Mouse (Mus musculus) olfactory bulb, adult 2 months (tissue): ENCODE measurements around the gene Tnip1. TPM values are rescaled to one million over a fixed set of nuclear protein-coding genes. Genes with fewer than 3 reads are reported as not detected.

Experiments
- H3K27ac ChIP-seq: fragments of 200-500 bp; 2 replicates; pipeline ENCODE4 v1.5.1; 2012; ENCODE audit warnings: low read depth, low read length; ENCODE audit not compliant: insufficient read depth
- H3K4me1 ChIP-seq: fragments of 200-500 bp; 2 replicates; pipeline ENCODE4 v1.6.1; 2012; ENCODE audit warnings: low read length; ENCODE audit not compliant: control insufficient read depth, insufficient read depth
- H3K4me3 ChIP-seq: fragments of 200-500 bp; 2 replicates; pipeline ENCODE4 v1.5.1; 2012; ENCODE audit warnings: mild to moderate bottlenecking, low read depth, low read length, moderate library complexity; ENCODE audit not compliant: insufficient read depth
- CTCF ChIP-seq: fragments of 200-500 bp; IDR thresholded peaks from 2 replicates; pipeline ENCODE4 v1.5.1; 2012; ENCODE audit warnings: low read depth, mild to moderate bottlenecking, low read length, moderate library complexity; ENCODE audit not compliant: insufficient read depth
- POLR2A ChIP-seq: fragments of 200-500 bp; IDR thresholded peaks from 2 replicates; pipeline ENCODE4 v1.6.1; 2012; ENCODE audit warnings: mild to moderate bottlenecking, low read depth, low read length, moderate library complexity; ENCODE audit not compliant: insufficient read depth
- WGBS: fragments of 180-500 bp; shearing (Covaris S2); methylation state at CpG from one replicate; pipeline ENCODE4 v1.1.7; 2018; 5-methylcytosine and 5-hydroxymethylcytosine counted together
- polyA plus RNA-seq: library from polyadenylated mRNA; stranded (reverse); fragments of >200 nt; gene quantifications from 2 replicates; pipeline ENCODE4 v1.2.4, GENCODE M21; 2012; ENCODE audit warnings: low replicate concordance; ENCODE audit not compliant: missing spikeins, insufficient read depth, insufficient read length

The Tnip1 gene
- polyA plus RNA-seq, 1 experiment: 110 TPM

DNA sequence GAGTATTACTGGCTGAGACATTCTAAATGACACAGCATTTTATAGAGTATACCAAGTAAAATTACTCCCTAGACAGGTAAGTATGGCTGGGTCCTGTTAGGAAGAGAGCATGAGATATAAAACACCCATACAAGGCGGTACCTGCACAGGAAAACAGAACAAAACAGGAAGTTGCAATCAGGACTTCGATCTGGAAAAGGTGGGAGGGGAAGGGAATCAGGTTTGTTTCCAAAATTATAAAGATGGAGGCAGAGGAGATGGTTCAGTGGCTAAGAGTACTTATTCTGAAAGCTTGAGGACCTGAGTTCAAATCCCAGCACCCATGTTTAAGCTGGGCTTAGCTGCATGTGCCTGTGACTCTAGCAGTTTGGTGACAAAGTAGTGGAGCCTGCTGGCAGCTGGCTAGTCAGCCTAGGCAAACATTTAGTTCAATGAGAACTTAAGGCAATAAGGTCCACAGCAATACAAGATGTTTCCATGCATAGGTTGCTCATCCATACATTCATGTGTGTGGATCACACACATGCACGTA is 94.7 kb downstream of the Tnip1 start:
- TF ChIP-seq POLR2A: no peak
- no peak for TF ChIP-seq CTCF
- Histone ChIP-seq H3K4me1 (no peaks in the 10 kb centered on the region), H3K27ac (no peak overlapping the region), H3K4me3 (no peak overlapping the region)
- 89% methylated on average over 3 of the region's 3 CpGs for WGBS

DNA sequence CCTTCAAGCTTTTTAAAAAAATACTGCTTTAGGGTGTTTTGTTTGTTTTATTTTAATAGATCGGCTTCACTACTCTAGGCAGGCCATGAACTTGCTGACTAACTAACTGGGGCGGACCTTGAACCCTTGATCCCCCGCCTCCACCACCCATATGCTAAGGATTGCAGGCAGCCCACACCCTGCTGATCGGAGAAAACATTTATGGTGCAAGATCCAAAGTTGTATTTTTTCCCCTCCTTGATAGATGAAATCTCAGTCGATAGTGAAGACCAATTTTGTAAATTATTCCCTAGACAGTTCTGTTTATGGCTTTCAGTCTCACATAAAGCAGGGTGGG is 95.7 kb downstream of the Tnip1 start:
- TF ChIP-seq CTCF: no peak
- TF ChIP-seq POLR2A: no peak
- 4% methylated on average over 5 of the region's 5 CpGs for WGBS
- H3K4me1 ChIP-seq: no peaks in the 10 kb centered on the region

DNA sequence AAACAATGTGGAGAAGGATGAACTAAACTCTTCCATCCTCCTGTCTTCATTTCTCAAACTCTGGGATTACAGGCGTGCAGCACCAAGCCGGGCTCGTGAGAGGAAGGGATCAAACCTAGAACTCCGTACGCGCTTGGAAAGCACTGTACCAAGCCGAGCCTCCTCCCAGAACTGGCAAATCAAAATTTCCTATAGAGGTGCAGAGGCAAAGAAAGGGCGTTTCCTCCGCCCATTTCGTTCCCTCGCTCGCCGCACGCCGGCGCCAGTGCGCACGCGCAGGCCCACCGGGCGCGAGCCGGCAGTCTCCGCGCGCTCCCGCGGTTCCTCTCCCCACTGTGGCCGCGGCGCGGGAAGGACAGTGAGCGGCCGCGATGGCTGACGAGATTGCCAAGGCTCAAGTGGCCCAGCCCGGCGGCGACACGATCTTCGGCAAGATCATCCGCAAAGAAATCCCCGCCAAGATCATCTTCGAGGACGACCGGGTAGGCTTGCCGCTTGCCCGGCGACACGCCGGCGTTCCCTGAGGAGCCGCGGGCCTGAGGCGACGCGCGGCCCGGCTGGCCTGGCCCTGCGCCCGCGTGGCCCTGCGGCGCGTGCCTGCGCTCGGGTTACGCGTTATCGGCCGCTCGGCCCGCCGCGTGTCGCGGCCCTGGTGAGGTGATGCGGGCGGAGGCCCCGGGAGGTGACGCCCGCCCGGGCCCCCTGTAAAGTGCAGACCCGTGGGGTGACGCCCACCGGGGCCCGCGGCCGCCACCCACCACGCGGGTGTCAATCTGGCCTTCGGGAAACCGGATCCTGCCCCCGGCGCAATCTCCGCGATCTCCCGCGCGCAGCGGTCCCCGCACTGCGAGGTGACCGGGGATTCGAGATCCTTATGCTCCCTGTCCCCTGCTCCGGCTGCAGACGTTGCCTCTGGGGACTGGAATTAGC is 96.3 kb downstream of the Tnip1 start, which contains the start of gene Hint1:
TSS of gene Hint1 (plus strand) at position 265 of the 930 bp plus-strand sequence.
- Histone ChIP-seq H3K4me1 (no peaks in the 10 kb centered on the region), H3K4me3 (peak within 1 kb of the TSS; percentile 84), H3K27ac (peak within 1 kb of the TSS; percentile 92)
- under 1% methylated on average over 107 of the region's 107 CpGs for WGBS
- TF ChIP-seq POLR2A: peak; percentile 94
- TF ChIP-seq CTCF: no peak

More for the DNA sequence above, 95.7 kb downstream of the Tnip1 start:
- Histone ChIP-seq H3K4me3 (peak overlapping the region; percentile 84), H3K27ac (peak overlapping the region; percentile 92; the same call in 1 of the 2 replicates)

DNA sequence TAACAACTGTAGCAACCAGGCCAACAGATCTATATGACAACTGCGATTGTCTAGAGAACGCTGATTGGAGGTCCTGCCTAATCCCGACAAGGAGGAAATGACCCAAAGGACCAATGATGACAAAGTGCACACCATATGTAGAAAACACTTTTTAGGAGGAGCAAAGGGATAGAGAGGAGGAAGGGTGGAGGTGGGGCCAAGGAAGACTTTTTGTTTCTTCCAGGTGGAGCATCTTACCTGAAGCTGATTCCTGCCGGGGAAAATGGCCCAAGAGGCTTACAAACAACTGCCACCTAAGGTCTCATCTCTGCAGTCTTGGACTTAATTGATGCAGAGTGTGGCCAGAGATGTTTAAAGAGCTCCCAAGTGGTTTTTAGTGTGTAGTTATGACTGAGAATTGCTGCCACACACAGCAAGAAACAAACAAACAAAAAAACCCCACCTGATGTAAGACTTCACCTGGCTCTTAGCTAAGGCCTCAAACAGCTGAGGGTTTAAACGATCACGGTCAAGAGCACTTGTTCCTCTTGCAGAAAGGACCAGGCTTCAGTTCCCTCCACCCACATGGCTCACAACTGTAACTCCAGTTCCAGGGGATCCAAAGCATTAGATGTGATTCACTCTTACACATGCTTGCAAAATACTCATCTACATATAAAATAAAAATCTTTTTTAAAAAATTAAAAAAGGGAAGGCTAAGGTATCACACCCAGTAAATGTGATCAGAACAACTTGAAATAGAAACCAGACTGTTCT is 97.2 kb downstream of the Tnip1 start:
- H3K27ac ChIP-seq: no peak overlapping the region
- TF ChIP-seq CTCF: no peak
- no peak for TF ChIP-seq POLR2A
- no peaks in the 10 kb centered on the region for H3K4me1 ChIP-seq
- peak overlapping the region; percentile 84 for H3K4me3 ChIP-seq
- 70% methylated on average over 6 of the region's 6 CpGs for WGBS

DNA sequence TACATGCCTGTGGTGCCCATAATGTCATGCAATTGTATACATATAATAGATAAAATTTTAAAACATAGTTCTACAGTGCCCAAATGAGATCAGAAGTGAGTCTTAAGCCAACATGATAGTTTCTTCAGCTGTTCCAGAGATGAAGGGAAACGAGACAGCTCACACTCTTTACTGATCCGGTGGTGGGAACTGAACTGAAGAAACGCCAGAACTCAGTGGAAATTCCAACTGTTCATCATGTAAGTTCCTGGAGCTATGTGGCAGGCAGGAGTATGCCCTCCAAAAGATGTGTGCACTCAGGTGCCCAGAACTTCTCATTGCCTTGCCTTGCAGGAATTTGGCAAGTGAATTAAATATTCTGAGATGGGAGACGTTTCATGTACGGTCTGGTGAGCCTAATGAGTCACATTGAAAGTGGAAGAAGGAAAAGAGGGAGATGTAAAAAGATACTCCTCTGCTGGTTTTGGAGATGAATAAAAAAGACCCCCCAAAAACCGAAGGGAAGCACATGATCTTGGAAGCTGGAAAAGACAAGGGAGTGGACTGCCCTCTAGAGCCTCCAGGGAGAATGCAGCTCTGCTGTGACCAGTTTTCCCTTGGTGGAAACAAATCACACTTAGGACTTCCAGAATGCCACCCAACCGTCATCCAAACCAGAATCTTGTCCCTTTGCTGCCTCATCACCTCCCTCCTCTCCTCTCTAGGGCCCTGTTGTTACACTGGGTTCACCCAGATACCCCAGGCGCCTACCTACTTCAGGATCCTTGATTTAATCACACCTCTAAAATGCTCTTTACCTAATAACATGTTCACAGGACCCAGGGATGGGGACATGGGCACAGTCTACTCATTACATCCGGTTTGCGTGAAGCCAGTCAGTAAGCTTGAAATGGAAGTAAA is 99.8 kb downstream of the Tnip1 start:
- no peaks in the 10 kb centered on the region for H3K4me1 ChIP-seq
- 38% methylated on average over 10 of the region's 10 CpGs for WGBS
- H3K4me3 ChIP-seq: no peak overlapping the region
- H3K27ac ChIP-seq: no peak overlapping the region
- TF ChIP-seq POLR2A (no peak), CTCF (peak; percentile 46; the same call in 1 of the 2 replicates)

DNA sequence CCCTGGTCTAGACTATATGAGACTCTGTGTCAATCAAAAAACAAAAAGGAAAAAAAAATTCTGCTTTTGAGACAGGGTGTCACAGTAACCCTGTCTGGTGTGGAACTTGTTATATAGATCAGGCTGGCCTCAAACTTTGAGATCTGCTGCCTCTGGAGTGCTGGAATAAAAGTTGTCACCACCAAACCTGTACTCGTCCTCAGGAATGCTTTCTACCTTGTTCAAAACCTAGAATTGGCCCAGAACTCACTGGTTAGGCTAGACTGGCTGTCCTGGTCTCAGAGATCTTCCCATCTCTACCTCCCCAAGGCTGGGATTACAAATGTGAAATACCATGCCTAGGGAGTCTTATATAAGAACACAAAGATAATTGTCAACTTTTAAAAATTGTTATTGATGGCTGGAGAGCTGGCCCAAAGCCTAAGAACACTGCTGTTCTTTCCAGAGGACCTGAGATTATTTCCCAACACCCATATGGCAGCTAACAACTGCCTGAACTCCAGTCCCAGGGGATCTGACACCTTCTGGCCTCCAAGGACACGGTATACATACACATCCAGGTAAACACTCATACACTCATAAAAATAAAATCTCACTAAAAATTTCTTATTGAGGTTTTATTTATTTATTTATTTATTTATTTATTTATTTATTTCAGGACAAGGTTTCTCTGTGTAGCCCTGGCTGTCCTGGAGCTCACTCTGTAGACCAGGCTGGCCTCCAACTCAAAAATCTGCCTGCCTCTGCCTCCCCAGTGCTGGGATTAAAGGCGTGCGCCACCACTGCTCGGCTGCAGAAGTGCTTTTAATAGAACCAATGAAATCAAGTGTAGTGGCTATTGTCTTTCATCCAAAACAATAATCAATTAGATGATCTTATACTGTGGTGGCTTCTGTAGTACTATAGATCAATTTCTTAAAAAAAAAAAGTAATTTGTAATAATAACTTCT is 101.0 kb downstream of the Tnip1 start:
- WGBS: 90% methylated on average over 5 of the region's 5 CpGs
- Histone ChIP-seq H3K4me3 (no peak overlapping the region), H3K27ac (no peak overlapping the region), H3K4me1 (no peaks in the 10 kb centered on the region)
- no peak for TF ChIP-seq POLR2A
- TF ChIP-seq CTCF: no peak

Other genes with a start within 250 kb of the Tnip1 start
- 199 and 303 TPM in 2 replicates for gene Cdc42se2, start 175.2 kb downstream of the Tnip1 start, polyA plus RNA-seq
- not detected in 2 replicates for gene Lyrm7, start 102.0 kb downstream of the Tnip1 start, polyA plus RNA-seq
- not detected in 2 replicates for gene Hint1, start 96.5 kb downstream of the Tnip1 start, polyA plus RNA-seq
- gene Gpx3, start 60.5 kb downstream of the Tnip1 start, polyA plus RNA-seq: not detected in 2 replicates
- not detected in 2 replicates for gene Anxa6, start 70.5 kb upstream of the Tnip1 start, polyA plus RNA-seq
- not detected in 2 replicates for gene Ccdc69, start 115.2 kb upstream of the Tnip1 start, polyA plus RNA-seq
- gene Gm2a, start 135.2 kb upstream of the Tnip1 start, polyA plus RNA-seq: not detected in 2 replicates
- not detected in 2 replicates for gene Slc36a3, start 188.8 kb upstream of the Tnip1 start, polyA plus RNA-seq
- gene Slc36a2, start 222.2 kb upstream of the Tnip1 start, polyA plus RNA-seq: not detected in 2 replicates
- not detected in 2 replicates for gene Slc36a1, start 241.4 kb upstream of the Tnip1 start, polyA plus RNA-seq